Mouse (Mus musculus) limb, embryonic 11.5 days (tissue): ENCODE data around the gene Lenep. TPM values are rescaled to one million over a fixed set of nuclear protein-coding genes. Genes with fewer than 3 reads are reported as not detected.

Experiments
- ATAC-seq: fragments of 200-750 bp; cut with Nextera tagmentation; 2 replicates; pipeline ENCODE4 v1.8.0; 2017; ENCODE audit warnings: low read depth; ENCODE audit not compliant: insufficient number of reproducible peaks, low FRiP score, low TSS enrichment
- DNase-seq: peaks from one replicate; pipeline ENCODE4 v3.0.0-alpha.2; 2015; ENCODE audit warnings: low spot score
- H3K27ac ChIP-seq: fragments of 300-500 bp; sonication (generic); replicated peaks from 2 replicates; pipeline ENCODE4 v1.5.1; 2014; ENCODE audit warnings: low read depth, mild to moderate bottlenecking, low read length
- H3K27me3 ChIP-seq: fragments of 300-500 bp; sonication (generic); 2 replicates; pipeline ENCODE4 v1.6.1; 2014; ENCODE audit warnings: mild to moderate bottlenecking, low read length, mixed read lengths; ENCODE audit not compliant: control insufficient read depth, insufficient read depth
- H3K36me3 ChIP-seq: fragments of 300-500 bp; sonication (generic); 2 replicates; pipeline ENCODE4 v1.6.1; 2014; ENCODE audit warnings: mild to moderate bottlenecking, low read length, moderate library complexity, mixed read lengths; ENCODE audit not compliant: control insufficient read depth, insufficient read depth
- H3K4me1 ChIP-seq: fragments of 300-500 bp; sonication (generic); 2 replicates; pipeline ENCODE4 v1.6.1; 2014; ENCODE audit warnings: low read length, mixed read lengths; ENCODE audit not compliant: control insufficient read depth, insufficient read depth
- H3K4me2 ChIP-seq: fragments of 300-500 bp; sonication (generic); 2 replicates; pipeline ENCODE4 v1.6.1; 2014; ENCODE audit warnings: low read depth, mild to moderate bottlenecking, moderate library complexity; ENCODE audit not compliant: severe bottlenecking
- H3K4me3 ChIP-seq: fragments of 300-500 bp; sonication (generic); 2 replicates; pipeline ENCODE4 v1.5.1; 2014; ENCODE audit warnings: low read depth, low read length
- H3K9ac ChIP-seq: fragments of 300-500 bp; sonication (generic); 2 replicates; pipeline ENCODE4 v1.6.1; 2014; ENCODE audit warnings: mild to moderate bottlenecking, low read length
- H3K9me3 ChIP-seq: fragments of 300-500 bp; sonication (generic); 2 replicates; pipeline ENCODE4 v1.6.1; 2016; ENCODE audit warnings: low read length; ENCODE audit not compliant: control insufficient read depth
- WGBS: fragments of 180-500 bp; shearing (Covaris S2); extraction: QIAGEN DNeasy Blood & Tissue Kit; methylation state at CpG from one replicate; pipeline ENCODE4 v1.1.7; 2014; 5-methylcytosine and 5-hydroxymethylcytosine counted together
- polyA plus RNA-seq: library from polyadenylated mRNA; unstranded; fragments of >200 nt; fragmentation: Nextera tagmentation; extraction: Ambion mirVana; gene quantifications from 2 replicates; pipeline ENCODE4 v1.2.1, GENCODE M21; 2014

Lenep gene
- polyA plus RNA-seq = 0.61 TPM in 1 of 2 replicates, not detected in the other

- Histone ChIP-seq H3K4me2 (no peak within 1 kb of the TSS), H3K9me3 (no peaks in the 10 kb centered on the region), H3K4me3 (no peak within 1 kb of the TSS), H3K36me3 (peaks cover 2% of the 10 kb centered on the region), H3K27ac (no peak within 1 kb of the TSS), H3K4me1 (no peaks in the 10 kb centered on the region), H3K9ac (no peak within 1 kb of the TSS), H3K27me3 (no peaks in the 10 kb centered on the region)
- DNase-seq (no peak), ATAC-seq (no peak)
- 82% methylated on average over 5 of the region's 5 CpGs for WGBS
These were observed at the start of gene Lenep for GRCm38 (mm10) chr3:89402693-89403092. Gene Lenep, minus strand, starts transcription at chr3:89402793.

GRCm38 (mm10) chr3:89451916-89452315, 49.3 kb upstream of the Lenep start:
- H3K4me2 ChIP-seq = no peak overlapping the region
- H3K4me3 ChIP-seq = no peak overlapping the region
- no peak overlapping the region for H3K27ac ChIP-seq
- H3K36me3 ChIP-seq = no peaks in the 10 kb centered on the region
- H3K9me3 ChIP-seq = no peaks in the 10 kb centered on the region
- ATAC-seq (no peak), DNase-seq (no peak)
- no peaks in the 10 kb centered on the region for H3K27me3 ChIP-seq
- H3K4me1 ChIP-seq = 0 out of 2 replicates have a peak, but pooled peaks cover 2% of the 10 kb centered on the region
- H3K9ac ChIP-seq = no peak overlapping the region
- WGBS = 86% methylated on average over 1 of the region's 1 CpGs

DNA sequence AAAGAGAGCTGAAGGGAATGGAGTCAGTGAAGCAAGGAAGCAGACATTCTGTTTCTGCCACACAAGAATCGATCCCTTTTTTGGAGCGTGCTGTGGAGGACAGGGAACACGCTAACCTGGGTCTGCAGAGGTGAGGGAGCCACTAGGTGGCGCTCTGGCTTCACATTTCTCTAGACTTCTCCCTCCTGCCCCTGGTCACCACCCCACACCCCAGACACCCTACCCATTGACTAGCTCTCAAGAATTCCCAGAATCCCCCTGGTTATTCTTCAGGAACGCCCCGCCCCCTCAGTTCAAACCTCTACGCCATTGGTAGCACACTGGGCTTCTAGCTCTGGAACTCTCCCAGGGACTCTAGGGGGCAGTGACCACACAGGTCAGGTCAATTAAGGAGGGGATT, 46.9 kb upstream of the Lenep start:
- H3K4me1 ChIP-seq = no peaks in the 10 kb centered on the region
- no peak; the same call in 1 of the 2 replicates for ATAC-seq

DNA sequence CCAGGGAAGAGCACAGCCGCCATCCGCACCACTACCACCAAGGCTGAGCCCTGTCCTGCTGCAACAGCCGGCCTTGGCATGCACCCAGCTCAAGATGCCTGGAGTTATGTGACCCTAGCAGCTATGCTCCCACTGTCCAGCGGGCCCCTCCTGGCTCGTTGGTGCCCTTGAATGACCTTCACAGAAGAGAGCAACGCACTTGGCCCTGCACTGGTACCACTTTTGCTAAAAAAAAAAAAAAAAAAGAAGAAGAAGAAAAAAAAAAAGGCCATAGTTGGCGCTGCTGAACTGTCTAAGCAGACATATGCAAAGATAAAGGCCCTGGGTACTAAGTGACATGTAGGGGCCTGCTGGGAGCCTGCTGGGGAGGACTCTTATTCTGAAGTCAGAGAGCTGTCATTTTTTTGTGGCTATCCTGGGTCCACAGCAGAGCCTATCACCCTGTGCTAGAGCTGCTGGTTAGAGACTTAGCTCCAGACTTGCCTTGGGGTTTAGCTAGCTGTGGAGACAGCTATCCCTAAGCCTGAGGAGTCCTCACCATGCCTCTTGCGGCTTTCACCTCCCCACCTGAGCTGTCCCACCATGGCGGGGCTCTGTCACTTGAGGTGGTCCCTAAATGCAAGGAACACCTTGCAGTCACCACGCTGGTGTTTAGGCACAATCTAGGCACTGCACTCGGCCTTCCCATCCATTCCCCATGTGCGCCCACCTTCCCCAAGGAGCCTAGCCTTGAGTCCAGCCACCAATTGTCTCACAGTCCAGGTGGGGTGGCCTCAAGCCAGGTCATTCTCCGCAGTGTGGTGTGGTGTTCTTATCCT, 46.3 kb upstream of the Lenep start:
- Histone ChIP-seq H3K4me2 (no peak overlapping the region), H3K4me1 (no peaks in the 10 kb centered on the region), H3K27me3 (no peaks in the 10 kb centered on the region), H3K4me3 (no peak overlapping the region), H3K9ac (no peak overlapping the region), H3K9me3 (no peaks in the 10 kb centered on the region), H3K36me3 (0 out of 2 replicates have a peak, but pooled peaks cover 3% of the 10 kb centered on the region), H3K27ac (no peak overlapping the region)
- ATAC-seq (no peak), DNase-seq (no peak)
- 74% methylated on average over 13 of the region's 13 CpGs for WGBS

More for the DNA sequence above, 46.9 kb upstream of the Lenep start:
- 58% methylated on average over 7 of the region's 7 CpGs for WGBS
- Histone ChIP-seq H3K9ac (no peak overlapping the region), H3K4me3 (no peak overlapping the region), H3K36me3 (0 out of 2 replicates have a peak, but pooled peaks cover 3% of the 10 kb centered on the region), H3K4me2 (no peak overlapping the region), H3K27me3 (no peaks in the 10 kb centered on the region), H3K9me3 (no peaks in the 10 kb centered on the region), H3K27ac (no peak overlapping the region)
- DNase-seq = peak; percentile 77

DNA sequence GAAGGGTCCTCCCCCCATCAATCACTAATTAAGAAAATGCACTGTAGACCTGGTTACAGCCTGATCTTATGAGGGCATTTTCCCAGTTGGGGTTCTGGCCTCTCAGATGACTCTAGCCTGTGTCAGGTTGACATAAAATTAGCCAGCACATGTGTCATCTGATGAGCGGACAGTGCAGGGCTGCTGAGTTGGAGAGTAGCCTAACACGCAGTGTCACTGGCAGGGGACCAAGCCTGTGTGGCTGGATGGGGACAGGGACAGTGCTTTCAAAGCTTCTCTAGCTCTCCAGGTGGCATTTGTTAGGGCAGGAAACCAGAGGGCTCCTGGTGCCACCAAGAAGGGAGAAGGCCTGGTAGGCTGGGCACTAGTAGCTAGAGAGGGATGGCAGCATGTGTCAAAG, 38.1 kb upstream of the Lenep start:
- Histone ChIP-seq H3K4me1 (peaks cover 8% of the 10 kb centered on the region), H3K9me3 (no peaks in the 10 kb centered on the region), H3K27ac (no peak overlapping the region), H3K9ac (no peak overlapping the region), H3K4me3 (no peak overlapping the region), H3K36me3 (peaks cover 7% of the 10 kb centered on the region; the same call in 1 of the 2 replicates), H3K4me2 (no peak overlapping the region), H3K27me3 (no peaks in the 10 kb centered on the region)
- 96% methylated on average over 2 of the region's 2 CpGs for WGBS
- ATAC-seq (no peak), DNase-seq (no peak)

GRCm38 (mm10) chr3:89437269-89437668, 34.7 kb upstream of the Lenep start:
- H3K27ac ChIP-seq = 0 out of 2 replicates have a peak overlapping the region, but pooled peaks have one; percentile 0
- peaks cover 8% of the 10 kb centered on the region; the same call in 1 of the 2 replicates for H3K36me3 ChIP-seq
- peak overlapping the region; percentile 53 for H3K4me2 ChIP-seq
- 34% methylated on average over 5 of the region's 5 CpGs for WGBS
- H3K9me3 ChIP-seq = no peaks in the 10 kb centered on the region
- H3K27me3 ChIP-seq = no peaks in the 10 kb centered on the region
- peak overlapping the region; percentile 28; the same call in 1 of the 2 replicates for H3K9ac ChIP-seq
- peak; percentile 46 for DNase-seq
- H3K4me1 ChIP-seq = peaks cover 8% of the 10 kb centered on the region
- H3K4me3 ChIP-seq = peak overlapping the region; percentile 44
- ATAC-seq = no peak

GRCm38 (mm10) chr3:89436176-89437113, 33.9 kb upstream of the Lenep start, which contains the start of gene Pbxip1:
Gene Pbxip1, plus strand, starts transcription at chr3:89436706.
- DNase-seq (peak; percentile 77), ATAC-seq (peak; percentile 82)
- peak within 1 kb of the TSS; percentile 53 for H3K4me2 ChIP-seq
- 6% methylated on average over 16 of the region's 16 CpGs for WGBS
- peaks cover 8% of the 10 kb centered on the region; the same call in 1 of the 2 replicates for H3K36me3 ChIP-seq
- H3K4me1 ChIP-seq = peaks cover 9% of the 10 kb centered on the region
- H3K27ac ChIP-seq = 0 out of 2 replicates have a peak within 1 kb of the TSS, but pooled peaks have one; percentile 0
- H3K4me3 ChIP-seq = peak within 1 kb of the TSS; percentile 44
- peak within 1 kb of the TSS; percentile 55; the same call in 1 of the 2 replicates for H3K9ac ChIP-seq
- no peaks in the 10 kb centered on the region for H3K27me3 ChIP-seq
- no peaks in the 10 kb centered on the region for H3K9me3 ChIP-seq

- 77% methylated on average over 7 of the region's 7 CpGs for WGBS
- H3K4me3 ChIP-seq = no peak overlapping the region
- H3K27ac ChIP-seq = no peak overlapping the region; the same call in 1 of the 2 replicates
- peaks cover 8% of the 10 kb centered on the region; the same call in 1 of the 2 replicates for H3K36me3 ChIP-seq
- peaks cover 15% of the 10 kb centered on the region for H3K4me1 ChIP-seq
- no peak overlapping the region for H3K9ac ChIP-seq
- no peak overlapping the region for H3K4me2 ChIP-seq
- H3K9me3 ChIP-seq = no peaks in the 10 kb centered on the region
- ATAC-seq = no peak
- no peak for DNase-seq
- no peaks in the 10 kb centered on the region for H3K27me3 ChIP-seq
These were observed 32.4 kb upstream of the Lenep start for GRCm38 (mm10) chr3:89435041-89435440.
